Comparison of ENCODE assay signal across 28 mouse cellular contexts in the genomic region with DNA sequence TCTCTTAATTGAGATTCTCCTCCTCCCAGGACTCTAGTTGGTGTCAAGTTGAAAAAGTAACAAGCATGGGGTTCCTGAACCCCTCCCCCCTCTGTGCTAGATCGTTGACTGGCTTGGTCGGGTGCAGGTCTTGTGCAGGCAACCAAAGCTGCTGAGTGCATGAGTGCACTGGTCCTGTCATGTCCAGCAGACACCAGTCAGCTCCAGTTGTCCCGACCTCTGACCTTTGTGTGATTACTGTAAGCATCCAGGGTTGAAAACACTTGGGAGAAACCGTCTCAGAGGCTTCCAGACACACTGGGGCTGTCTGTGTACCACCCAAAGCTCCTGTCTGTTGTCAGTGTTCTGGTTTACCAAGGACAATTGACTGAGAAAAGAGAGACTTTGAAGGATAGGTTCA. TPM values are rescaled to one million over a fixed set of nuclear protein-coding genes. Genes with fewer than 3 reads are reported as not detected.
A peak's percentile ranks its signal among the peaks of the same experiment; 100 is the strongest.
DNase-seq lines count a peak whose midpoint lies in the region; ATAC-seq lines count a peak whose summit lies in the region.
"Had no signal": no experiment of that assay in that cellular context is flagged by ENCODE, and none has a peak within 500 bp of the region (broad histone marks: within the 10 kb centered on the region; RNA-seq: fewer than 3 reads in every experiment).

No protein-coding gene starts in this region.

- H3K4me2 ChIP-seq in lung, embryonic 16.5 days (ENCODE audit: low read depth, low read length), result no peak overlapping the region
- H3K4me2 ChIP-seq: embryonic facial prominence, embryonic 15.5 days; heart, embryonic 11.5 days; heart, embryonic 15.5 days; hindbrain, embryonic 15.5 days had no signal

- H3K9me3 ChIP-seq in lung, embryonic 16.5 days (ENCODE audit: control insufficient read depth, low read length), result no peaks in the 10 kb centered on the region
- H3K9me3 ChIP-seq: embryonic facial prominence, embryonic 15.5 days; forebrain, embryonic 10.5 days; heart, embryonic 15.5 days; hindbrain, embryonic 15.5 days had no signal

- peak; percentile 24 for DNase-seq in embryo, embryonic 10 days (ENCODE audit: low spot score)
- DNase-seq in embryo, embryonic 10.5 days (ENCODE audit: low spot score), result no peak
- DNase-seq in lung, adult 18-20 months, result no peak
- DNase-seq in lung, postnatal 25 days (ENCODE audit: low spot score), result peak; percentile 9
- no peak for DNase-seq in heart, adult 8-10 months (ENCODE audit: low spot score)
- no peak for DNase-seq in urinary bladder, adult 18-20 months (ENCODE audit: low spot score in 2 of 2)
- DNase-seq: adrenal gland, adult 2 months; adrenal gland, postnatal 25 days; cerebellum, adult 18-20 months; cerebellum, adult 9-11 months; cerebellum, postnatal 36 days; embryo, embryonic 11 days; gastrocnemius, postnatal 36 days; heart, adult 18-20 months; heart, postnatal 14 days had no signal

- peak; percentile 42; the same call in 1 of the 2 replicates for ATAC-seq in lung, embryonic 16.5 days (ENCODE audit: low read depth)
- ATAC-seq: activated CD4-positive, CD25-positive, alpha-beta regulatory T cell, adult 4 months; CD4-positive, CD25-positive, alpha-beta regulatory T cell, adult 4 months; forebrain, embryonic 14.5 days had no signal

- no peaks in the 10 kb centered on the region for H3K27me3 ChIP-seq in lung, embryonic 16.5 days (ENCODE audit: control insufficient read depth, insufficient read depth, low read depth, low read length)
- H3K27me3 ChIP-seq: embryonic facial prominence, embryonic 15.5 days; heart, embryonic 15.5 days; hindbrain, embryonic 15.5 days had no signal

- no peak overlapping the region for H3K4me3 ChIP-seq in lung, embryonic 16.5 days (ENCODE audit: low read length)
- H3K4me3 ChIP-seq: embryonic facial prominence, embryonic 15.5 days; erythroblast, embryonic 14.5 days; forebrain, embryonic 10.5 days; heart, embryonic 15.5 days; hindbrain, embryonic 15.5 days had no signal

- no peak overlapping the region for H3K27ac ChIP-seq in lung, embryonic 16.5 days (ENCODE audit: low read length)
- H3K27ac ChIP-seq: embryonic facial prominence, embryonic 15.5 days; forebrain, embryonic 10.5 days; heart, embryonic 15.5 days; hindbrain, embryonic 15.5 days had no signal

- H3K4me1 ChIP-seq in lung, embryonic 16.5 days (replicated peaks; ENCODE audit: control insufficient read depth, insufficient read depth, low read length), result peaks cover 13% of the 10 kb centered on the region
- H3K4me1 ChIP-seq: embryonic facial prominence, embryonic 15.5 days; forebrain, embryonic 10.5 days; hindbrain, embryonic 15.5 days had no signal

- WGBS in lung, embryonic 16.5 days, result 32% methylated on average over 4 of the region's 4 CpGs

- no peak overlapping the region for H3K9ac ChIP-seq in lung, embryonic 16.5 days (ENCODE audit: low read length)
- H3K9ac ChIP-seq: embryonic facial prominence, embryonic 15.5 days; heart, embryonic 15.5 days; hindbrain, embryonic 15.5 days had no signal

- H3K36me3 ChIP-seq in lung, embryonic 16.5 days (ENCODE audit: control insufficient read depth, insufficient read depth, low read length), result no peaks in the 10 kb centered on the region
- H3K36me3 ChIP-seq: embryonic facial prominence, embryonic 15.5 days; forebrain, embryonic 10.5 days; heart, embryonic 15.5 days; hindbrain, embryonic 15.5 days had no signal

RNA-seq across cellular contexts. Expression of gene Mfsd6l, which starts 5.6 kb away (rescaled TPM):
- polyA plus RNA-seq in lung, embryonic 16.5 days (2015; fragmentation: Nextera tagmentation; extraction: Ambion mirVana), result 4.1 and 4.3 TPM in 2 replicates
- total RNA-seq in heart, adult 8-10 months (2022), result under 1 TPM in 3 of 4 experiments, not detected in 1; 0.11 to 0.25 (median 0.16) TPM
- total RNA-seq: gastrocnemius, adult 8-10 months; gastrocnemius, postnatal 36 days; MEL had no signal
- polyA plus RNA-seq: activated CD4-positive, CD25-positive, alpha-beta regulatory T cell, adult 4 months; CD4-positive, CD25-positive, alpha-beta regulatory T cell, adult 4 months; erythroblast, embryonic 14.5 days; forebrain, embryonic 14.5 days; heart, embryonic 15.5 days; hindbrain, embryonic 11.5 days; hindbrain, embryonic 15.5 days had no signal

RNA-seq across cellular contexts. Expression of gene Ccdc42, which starts 36.5 kb away (rescaled TPM):
- polyA plus RNA-seq in lung, embryonic 16.5 days (2015; fragmentation: Nextera tagmentation; extraction: Ambion mirVana), result 0.67 and 1.1 TPM in 2 replicates
- total RNA-seq in heart, adult 8-10 months (2022), result not detected
- total RNA-seq: adrenal gland, adult 2 months; adrenal gland, postnatal 25 days; gastrocnemius, adult 8-10 months; gastrocnemius, postnatal 36 days; heart, adult 18-20 months; heart, postnatal 14 days; MEL had no signal
- polyA plus RNA-seq: activated CD4-positive, CD25-positive, alpha-beta regulatory T cell, adult 4 months; adrenal gland, adult 2 months; CD4-positive, CD25-positive, alpha-beta regulatory T cell, adult 4 months; embryonic facial prominence, embryonic 15.5 days; erythroblast, embryonic 14.5 days had no signal

RNA-seq across cellular contexts. Expression of gene Pik3r6, which starts 47.5 kb away (rescaled TPM):
- polyA plus RNA-seq in lung, embryonic 16.5 days (2015; fragmentation: Nextera tagmentation; extraction: Ambion mirVana), result 5.9 and 6.0 TPM in 2 replicates
- 1 to 10 TPM; 2.4 to 6.9 (median 3.8) TPM for total RNA-seq in heart, adult 8-10 months (2022)
- polyA plus RNA-seq: activated CD4-positive, CD25-positive, alpha-beta regulatory T cell, adult 4 months; CD4-positive, CD25-positive, alpha-beta regulatory T cell, adult 4 months had no signal

Comparison
In these comparisons a context has a peak if more than half of its experiments do, and no peak if none do; other contexts are left out.
1. DNase-seq: peak in embryo, embryonic 10 days (single experiment) and lung, postnatal 25 days (single experiment); none in embryo, embryonic 10.5 days (single experiment), lung, adult 18-20 months (0 of 2), heart, adult 8-10 months (single experiment) and urinary bladder, adult 18-20 months (0 of 2).